Mouse (Mus musculus): ENCODE data around the gene Ttbk1.
"Not testable (repeated sequence)": the region's sequence is repeated elsewhere in the genome, so short reads cannot be mapped to it uniquely, and the experiment has no call there.

Ttbk1 gene

GRCm38 (mm10) chr17:46487431-46487830 lies at the start of gene Ttbk1:
Gene Ttbk1 (minus strand): TSS chr17:46487675.
- no peak for DNase-seq

- peak; percentile 95 for DNase-seq
These were observed 38.3 kb upstream of the Ttbk1 start for GRCm38 (mm10) chr17:46525579-46526307.

GRCm38 (mm10) chr17:46525065-46525464 lies 37.6 kb upstream of the Ttbk1 start:
- DNase-seq, result peak; percentile 88

GRCm38 (mm10) chr17:46521963-46522668 lies 34.6 kb upstream of the Ttbk1 start:
- DNase-seq, result no peak

GRCm38 (mm10) chr17:46521174-46521573 lies 33.7 kb upstream of the Ttbk1 start:
- DNase-seq, result no peak

GRCm38 (mm10) chr17:46520385-46520979 lies 33.0 kb upstream of the Ttbk1 start:
- DNase-seq, result peak; percentile 91

- DNase-seq, result no peak
These were observed 32.5 kb upstream of the Ttbk1 start for GRCm38 (mm10) chr17:46519971-46520370.

GRCm38 (mm10) chr17:46513329-46513728 lies 25.9 kb upstream of the Ttbk1 start:
- no peak for DNase-seq

GRCm38 (mm10) chr17:46511059-46511710 lies 23.7 kb upstream of the Ttbk1 start:
- DNase-seq, result no peak

GRCm38 (mm10) chr17:46505617-46506016 lies 18.1 kb upstream of the Ttbk1 start:
- DNase-seq, result peak; percentile 93

GRCm38 (mm10) chr17:46503847-46504638 lies 16.6 kb upstream of the Ttbk1 start:
- no peak for DNase-seq

GRCm38 (mm10) chr17:46502775-46503174 lies 15.3 kb upstream of the Ttbk1 start:
- DNase-seq, result no peak

- DNase-seq, result no peak
These were observed 10.5 kb upstream of the Ttbk1 start for GRCm38 (mm10) chr17:46497956-46498355.

GRCm38 (mm10) chr17:46496623-46497434 lies 9.4 kb upstream of the Ttbk1 start, which contains the start of gene Dnph1:
Gene Dnph1 (plus strand): TSS chr17:46496711.
- peak; percentile 98 for DNase-seq

- DNase-seq, result not testable (repeated sequence)
These were observed 8.6 kb upstream of the Ttbk1 start for GRCm38 (mm10) chr17:46496081-46496480.

- DNase-seq, result no peak
These were observed 8.0 kb upstream of the Ttbk1 start for GRCm38 (mm10) chr17:46495486-46495885.

- DNase-seq, result no peak
These were observed 480 bp downstream of the Ttbk1 start for GRCm38 (mm10) chr17:46486995-46487394.

- no peak for DNase-seq
These were observed 3.0 kb downstream of the Ttbk1 start for GRCm38 (mm10) chr17:46484461-46484875.

GRCm38 (mm10) chr17:46484021-46484431 lies 3.4 kb downstream of the Ttbk1 start:
- DNase-seq, result no peak

GRCm38 (mm10) chr17:46483561-46484001 lies 3.9 kb downstream of the Ttbk1 start:
- DNase-seq, result no peak

- DNase-seq, result no peak
These were observed 10.2 kb downstream of the Ttbk1 start for GRCm38 (mm10) chr17:46477286-46477685.

All from heart, adult 11 months (tissue).